Mouse (Mus musculus): ENCODE results near the gene Tsc2. TPM values are rescaled to one million over a fixed set of nuclear protein-coding genes. Genes with fewer than 3 reads are reported as not detected.

The Tsc2 gene
- polyA plus RNA-seq, 1 experiment from 2014 or later: 75.4 TPM

GRCm38 (mm10) chr17:24557091-24557490 lies 75.3 kb downstream of the Tsc2 start:
- H3K9me3 ChIP-seq: no peaks in the 10 kb centered on the region
- H3K36me3 ChIP-seq (replicated peaks): peaks cover 10% of the 10 kb centered on the region; the same call in 1 of the 2 replicates
- H3K4me3 ChIP-seq: no peak overlapping the region
- no peaks in the 10 kb centered on the region for H3K27me3 ChIP-seq (ENCODE audit: poor library complexity, severe bottlenecking)
- 92% methylated on average over 7 of the region's 7 CpGs for WGBS
- DNase-seq (ENCODE audit: extremely low spot score, low spot score): no peak
- H3K4me1 ChIP-seq: peaks cover 34% of the 10 kb centered on the region
- 0 out of 2 replicates have a peak overlapping the region, but pooled peaks have one; percentile 8 for H3K27ac ChIP-seq

GRCm38 (mm10) chr17:24551050-24551444 lies 81.4 kb downstream of the Tsc2 start:
- peaks cover 33% of the 10 kb centered on the region for H3K27me3 ChIP-seq (ENCODE audit: poor library complexity, severe bottlenecking)
- no peaks in the 10 kb centered on the region for H3K9me3 ChIP-seq
- peak overlapping the region; percentile 75 for H3K4me3 ChIP-seq
- H3K27ac ChIP-seq: peak overlapping the region; percentile 96
- peaks cover 42% of the 10 kb centered on the region for H3K4me1 ChIP-seq
- no peak for DNase-seq (ENCODE audit: extremely low spot score, low spot score)
- WGBS: 63% methylated on average over 3 of the region's 3 CpGs
- no peaks in the 10 kb centered on the region for H3K36me3 ChIP-seq (replicated peaks)

- Histone ChIP-seq H3K4me3 (peak overlapping the region; percentile 75), H3K27ac (peak overlapping the region; percentile 96), H3K4me1 (peaks cover 42% of the 10 kb centered on the region), H3K27me3 (ENCODE audit: poor library complexity, severe bottlenecking) (peaks cover 36% of the 10 kb centered on the region), H3K36me3 (replicated peaks) (no peaks in the 10 kb centered on the region), H3K9me3 (no peaks in the 10 kb centered on the region)
- peak; percentile 86 for DNase-seq (ENCODE audit: extremely low spot score, low spot score)
- WGBS: under 1% methylated on average over 44 of the region's 44 CpGs
Observed at GRCm38 (mm10) chr17:24550416-24551049, 81.9 kb downstream of the Tsc2 start.

- Histone ChIP-seq H3K27me3 (ENCODE audit: poor library complexity, severe bottlenecking) (peaks cover 38% of the 10 kb centered on the region), H3K4me1 (peaks cover 44% of the 10 kb centered on the region), H3K4me3 (peak within 1 kb of the TSS; percentile 75), H3K27ac (peak within 1 kb of the TSS; percentile 96), H3K36me3 (replicated peaks) (no peaks in the 10 kb centered on the region), H3K9me3 (no peaks in the 10 kb centered on the region)
- WGBS: under 1% methylated on average over 72 of the region's 72 CpGs
- peak; percentile 98 for DNase-seq (ENCODE audit: extremely low spot score, low spot score)
Observed at GRCm38 (mm10) chr17:24549618-24550415, 82.6 kb downstream of the Tsc2 start, which contains the start of gene Pkd1. Gene Pkd1 (plus strand): TSS chr17:24549834.

- 5% methylated on average over 23 of the region's 23 CpGs for WGBS
- Histone ChIP-seq H3K4me3 (peak overlapping the region; percentile 75), H3K27me3 (ENCODE audit: poor library complexity, severe bottlenecking) (peaks cover 44% of the 10 kb centered on the region), H3K9me3 (no peaks in the 10 kb centered on the region), H3K4me1 (peaks cover 48% of the 10 kb centered on the region), H3K36me3 (replicated peaks) (no peaks in the 10 kb centered on the region), H3K27ac (peak overlapping the region; percentile 96)
- peak; percentile 26 for DNase-seq (ENCODE audit: extremely low spot score, low spot score)
Observed at GRCm38 (mm10) chr17:24548921-24549617, 83.4 kb downstream of the Tsc2 start.

GRCm38 (mm10) chr17:24548435-24548834 lies 84.0 kb downstream of the Tsc2 start:
- DNase-seq (ENCODE audit: extremely low spot score, low spot score): no peak
- Histone ChIP-seq H3K27ac (no peak overlapping the region), H3K9me3 (no peaks in the 10 kb centered on the region), H3K36me3 (replicated peaks) (no peaks in the 10 kb centered on the region), H3K4me3 (peak overlapping the region; percentile 75), H3K4me1 (peaks cover 48% of the 10 kb centered on the region), H3K27me3 (ENCODE audit: poor library complexity, severe bottlenecking) (peaks cover 44% of the 10 kb centered on the region)
- WGBS: 40% methylated on average over 9 of the region's 9 CpGs

- no peak for DNase-seq (ENCODE audit: extremely low spot score, low spot score)
- Histone ChIP-seq H3K4me1 (peaks cover 35% of the 10 kb centered on the region), H3K9me3 (no peaks in the 10 kb centered on the region), H3K27me3 (ENCODE audit: poor library complexity, severe bottlenecking) (peaks cover 44% of the 10 kb centered on the region), H3K36me3 (replicated peaks) (no peaks in the 10 kb centered on the region), H3K4me3 (no peak overlapping the region), H3K27ac (no peak overlapping the region)
- WGBS: 91% methylated on average over 3 of the region's 3 CpGs
Observed at GRCm38 (mm10) chr17:24546234-24546633, 86.2 kb downstream of the Tsc2 start.

Small RNA genes within 50 kb of the gene (microRNA-seq; reads per million reads assigned to microRNA genes)
- gene Gm24589: not detected

Other genes starting within 250 kb of the Tsc2 start
- gene Rnps1, start 218.1 kb downstream of the Tsc2 start, polyA plus RNA-seq (2016; fragmentation: Nextera tagmentation; extraction: Ambion mirVana): 493 and 501 TPM in 2 replicates
- 84.1 and 89.4 TPM in 2 replicates for gene Eci1, start 206.0 kb downstream of the Tsc2 start, polyA plus RNA-seq (2016; fragmentation: Nextera tagmentation; extraction: Ambion mirVana)
- gene Dnase1l2, start 189.5 kb downstream of the Tsc2 start, polyA plus RNA-seq (2016; fragmentation: Nextera tagmentation; extraction: Ambion mirVana): 2.3 TPM in 2 replicates
- gene E4f1, start 162.3 kb downstream of the Tsc2 start, polyA plus RNA-seq (2016; fragmentation: Nextera tagmentation; extraction: Ambion mirVana): 32.7 and 35.2 TPM in 2 replicates
- gene Pgp, start 162.2 kb downstream of the Tsc2 start, polyA plus RNA-seq (2016; fragmentation: Nextera tagmentation; extraction: Ambion mirVana): 79.7 and 85.3 TPM in 2 replicates
- gene Bricd5, start 158.7 kb downstream of the Tsc2 start, polyA plus RNA-seq (2016; fragmentation: Nextera tagmentation; extraction: Ambion mirVana): 0.23 and 0.25 TPM in 2 replicates
- gene Mlst8, start 153.6 kb downstream of the Tsc2 start, polyA plus RNA-seq (2016; fragmentation: Nextera tagmentation; extraction: Ambion mirVana): 36.8 and 40.0 TPM in 2 replicates
- gene Caskin1, start 144.0 kb downstream of the Tsc2 start, polyA plus RNA-seq (2016; fragmentation: Nextera tagmentation; extraction: Ambion mirVana): 3.8 and 4.3 TPM in 2 replicates
- gene Traf7, start 104.7 kb downstream of the Tsc2 start, polyA plus RNA-seq (2016; fragmentation: Nextera tagmentation; extraction: Ambion mirVana): 128 and 132 TPM in 2 replicates
- gene Rab26, start 98.4 kb downstream of the Tsc2 start, polyA plus RNA-seq (2016; fragmentation: Nextera tagmentation; extraction: Ambion mirVana): 1.9 and 3.5 TPM in 2 replicates
- 12.9 and 16.3 TPM in 2 replicates for gene Pkd1, start 82.8 kb downstream of the Tsc2 start, polyA plus RNA-seq (2016; fragmentation: Nextera tagmentation; extraction: Ambion mirVana)
- gene Nthl1, start 50 bp upstream of the Tsc2 start, polyA plus RNA-seq (2016; fragmentation: Nextera tagmentation; extraction: Ambion mirVana): 26.9 and 29.5 TPM in 2 replicates
- 25.9 and 27.1 TPM in 2 replicates for gene Slc9a3r2, start 17.7 kb upstream of the Tsc2 start, polyA plus RNA-seq (2016; fragmentation: Nextera tagmentation; extraction: Ambion mirVana)
- not detected in 2 replicates for gene Npw, start 25.8 kb upstream of the Tsc2 start, polyA plus RNA-seq (2016; fragmentation: Nextera tagmentation; extraction: Ambion mirVana)
- 27.5 and 30.6 TPM in 2 replicates for gene Zfp598, start 37.1 kb upstream of the Tsc2 start, polyA plus RNA-seq (2016; fragmentation: Nextera tagmentation; extraction: Ambion mirVana)
- gene Syngr3, start 57.3 kb upstream of the Tsc2 start, polyA plus RNA-seq (2016; fragmentation: Nextera tagmentation; extraction: Ambion mirVana): 9.7 and 11.0 TPM in 2 replicates
- gene Gfer, start 63.5 kb upstream of the Tsc2 start, polyA plus RNA-seq (2016; fragmentation: Nextera tagmentation; extraction: Ambion mirVana): 57.7 and 60.3 TPM in 2 replicates
- 0.79 and 1.0 TPM in 2 replicates for gene Noxo1, start 63.6 kb upstream of the Tsc2 start, polyA plus RNA-seq (2016; fragmentation: Nextera tagmentation; extraction: Ambion mirVana)
- 162 and 167 TPM in 2 replicates for gene Tbl3, start 75.0 kb upstream of the Tsc2 start, polyA plus RNA-seq (2016; fragmentation: Nextera tagmentation; extraction: Ambion mirVana)
- gene Rnf151, start 85.4 kb upstream of the Tsc2 start, polyA plus RNA-seq (2016; fragmentation: Nextera tagmentation; extraction: Ambion mirVana): 0.43 and 0.69 TPM in 2 replicates
- 1,888 and 1,960 TPM in 2 replicates for gene Rps2, start 85.5 kb upstream of the Tsc2 start, polyA plus RNA-seq (2016; fragmentation: Nextera tagmentation; extraction: Ambion mirVana)
- gene Ndufb10, start 91.8 kb upstream of the Tsc2 start, polyA plus RNA-seq (2016; fragmentation: Nextera tagmentation; extraction: Ambion mirVana): 190 and 194 TPM in 2 replicates
- gene Rpl3l, start 95.2 kb upstream of the Tsc2 start, polyA plus RNA-seq (2016; fragmentation: Nextera tagmentation; extraction: Ambion mirVana): not detected in 2 replicates
- gene Msrb1, start 104.0 kb upstream of the Tsc2 start, polyA plus RNA-seq (2016; fragmentation: Nextera tagmentation; extraction: Ambion mirVana): 22.2 and 22.8 TPM in 2 replicates
- 0.50 and 0.68 TPM in 2 replicates for gene Hs3st6, start 120.4 kb upstream of the Tsc2 start, polyA plus RNA-seq (2016; fragmentation: Nextera tagmentation; extraction: Ambion mirVana)
- 0.09 TPM in 1 of 2 replicates, not detected in the other for gene Meiob, start 171.7 kb upstream of the Tsc2 start, polyA plus RNA-seq (2016; fragmentation: Nextera tagmentation; extraction: Ambion mirVana)
- 24.5 and 26.4 TPM in 2 replicates for gene Hagh, start 207.5 kb upstream of the Tsc2 start, polyA plus RNA-seq (2016; fragmentation: Nextera tagmentation; extraction: Ambion mirVana)
- gene Fahd1, start 217.7 kb upstream of the Tsc2 start, polyA plus RNA-seq (2016; fragmentation: Nextera tagmentation; extraction: Ambion mirVana): 16.6 and 19.0 TPM in 2 replicates
- gene Igfals, start 233.4 kb upstream of the Tsc2 start, polyA plus RNA-seq (2016; fragmentation: Nextera tagmentation; extraction: Ambion mirVana): 0.17 and 0.36 TPM in 2 replicates